Mouse (Mus musculus) spleen, adult 10 weeks (tissue): ENCODE measurements around the gene Gm5901. TPM values are rescaled to one million over a fixed set of nuclear protein-coding genes. Genes with fewer than 3 reads are reported as not detected.

Source experiments
- polyA plus RNA-seq: library from polyadenylated mRNA; stranded (reverse); fragments of 350-450 nt; fragmentation: Illumina TruSeq; extraction: RNeasy Lipid Tissue Mini Kit (QIAGEN cat#74804); gene quantifications from one replicate; pipeline ENCODE4 v1.2.3, GENCODE M21; 2015; ENCODE audit warnings: low replicate concordance; ENCODE audit not compliant: insufficient read depth

The Gm5901 gene
- not detected for polyA plus RNA-seq

GRCm38 (mm10) chr7:105374866-105375265, at the start of gene Gm5901:
Gene Gm5901, plus strand, starts transcription at chr7:105375038.

GRCm38 (mm10) chr7:105334004-105334403, 40.8 kb upstream of the Gm5901 start, which contains the start of gene Olfr690:
Gene Olfr690, minus strand, starts transcription at chr7:105334104.

DNA sequence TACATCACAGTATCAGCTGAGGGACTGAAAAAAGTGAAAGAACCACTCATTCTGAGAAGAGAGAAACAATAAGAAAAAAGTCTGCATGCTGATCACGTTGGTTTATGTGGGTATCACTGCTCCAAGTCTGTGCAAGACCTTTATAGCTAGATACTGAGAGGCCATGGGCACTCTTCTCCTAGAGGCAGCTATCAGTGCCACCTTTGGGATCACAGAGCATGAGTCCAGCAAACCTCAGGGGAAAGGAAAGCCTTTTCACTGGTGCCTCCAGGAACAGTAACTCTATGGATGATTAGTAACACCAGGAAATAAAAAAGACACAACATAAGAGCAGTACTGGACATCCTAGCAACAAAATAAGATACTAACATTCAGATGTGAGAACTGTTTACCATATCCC, 32.7 kb upstream of the Gm5901 start, which contains the start of gene Olfr691:
Gene Olfr691, minus strand, starts transcription at position 101 of the 400 bp plus-strand sequence.

GRCm38 (mm10) chr7:105367930-105368329, 6.9 kb upstream of the Gm5901 start, which contains the start of gene Olfr692:
Gene Olfr692, plus strand, starts transcription at chr7:105368230.

DNA sequence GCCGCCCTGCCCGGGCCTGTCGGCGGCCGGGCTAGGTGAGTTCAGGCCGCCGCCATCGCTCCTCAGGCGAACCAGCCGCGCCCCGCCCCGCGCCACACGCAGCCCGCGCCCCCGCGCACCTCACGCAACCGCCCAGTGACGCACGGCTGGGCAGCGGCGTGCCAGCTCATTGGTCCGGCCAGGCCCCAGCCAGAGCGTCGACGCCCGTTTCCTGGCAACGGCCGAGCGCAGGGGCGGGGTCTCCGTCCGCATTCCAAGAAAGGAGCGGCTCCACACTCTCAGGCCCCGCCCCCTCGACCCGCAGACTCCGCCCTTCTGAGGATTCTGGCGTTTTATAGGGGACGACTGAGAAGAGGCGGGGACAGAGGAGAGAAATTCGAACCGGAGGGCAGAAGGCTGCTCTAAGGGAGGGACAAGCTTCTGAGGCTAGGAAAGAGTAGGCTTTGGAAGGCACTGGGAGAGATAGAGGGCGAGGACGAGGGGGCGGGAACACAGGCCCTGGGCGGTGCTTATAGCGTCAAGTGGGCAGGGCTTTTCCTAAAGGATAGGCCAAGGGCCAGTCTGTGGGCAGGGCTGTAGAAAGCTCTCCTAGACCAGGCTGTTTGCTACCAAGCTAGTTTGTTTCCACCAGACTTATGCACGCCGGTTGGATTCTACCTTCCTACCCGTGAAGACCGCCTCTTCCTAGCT, 25.2 kb downstream of the Gm5901 start, which contains the start of gene Fam160a2:
Gene Fam160a2, minus strand, starts transcription at position 120 of the 690 bp plus-strand sequence.

GRCm38 (mm10) chr7:105404268-105404667, 29.4 kb downstream of the Gm5901 start, which contains the start of gene Cnga4:
Gene Cnga4, plus strand, starts transcription at chr7:105404568.

GRCm38 (mm10) chr7:105425424-105426043, 50.7 kb downstream of the Gm5901 start, which contains the start of gene Cckbr:
Gene Cckbr, plus strand, starts transcription at chr7:105425731.

Other genes starting within 250 kb of the Gm5901 start
- not detected for gene Olfr683, start 228.0 kb upstream of the Gm5901 start, polyA plus RNA-seq
- gene Olfr684, start 211.4 kb upstream of the Gm5901 start, polyA plus RNA-seq = not detected
- gene Olfr685, start 189.0 kb upstream of the Gm5901 start, polyA plus RNA-seq = not detected
- not detected for gene Olfr686, start 167.6 kb upstream of the Gm5901 start, polyA plus RNA-seq
- gene Olfr688, start 86.9 kb upstream of the Gm5901 start, polyA plus RNA-seq = not detected
- not detected for gene Olfr689, start 63.9 kb upstream of the Gm5901 start, polyA plus RNA-seq
- gene Olfr690, start 40.9 kb upstream of the Gm5901 start, polyA plus RNA-seq = not detected
- not detected for gene Olfr691, start 32.8 kb upstream of the Gm5901 start, polyA plus RNA-seq
- gene Olfr692, start 6.8 kb upstream of the Gm5901 start, polyA plus RNA-seq = not detected
- 19.9 TPM for gene Fam160a2, start 25.0 kb downstream of the Gm5901 start, polyA plus RNA-seq
- not detected for gene Cnga4, start 29.5 kb downstream of the Gm5901 start, polyA plus RNA-seq
- not detected for gene Cckbr, start 50.7 kb downstream of the Gm5901 start, polyA plus RNA-seq
- gene Cavin3, start 107.3 kb downstream of the Gm5901 start, polyA plus RNA-seq = 12.3 TPM
- gene Smpd1, start 179.3 kb downstream of the Gm5901 start, polyA plus RNA-seq = 12.2 TPM
- gene Apbb1, start 206.6 kb downstream of the Gm5901 start, polyA plus RNA-seq = 1.8 TPM
- 0.26 TPM for gene Hpx, start 225.1 kb downstream of the Gm5901 start, polyA plus RNA-seq